Mouse (Mus musculus) liver (tissue): Measurements from ENCODE around the gene Gm17190.
"Not testable (repeated sequence)": the region's sequence is repeated elsewhere in the genome, so short reads cannot be mapped to it uniquely, and the experiment has no call there.

Source experiments
- DNase-seq: peaks from one replicate; pipeline ENCODE4 v3.0.0-alpha.2; 2020; ENCODE audit warnings: mixed read lengths

The Gm17190 gene

GRCm38 (mm10) chr13:96081754-96082153 is at the start of gene Gm17190:
Gene Gm17190, plus strand, starts transcription at chr13:96082054.
- DNase-seq = not testable (repeated sequence)

DNA sequence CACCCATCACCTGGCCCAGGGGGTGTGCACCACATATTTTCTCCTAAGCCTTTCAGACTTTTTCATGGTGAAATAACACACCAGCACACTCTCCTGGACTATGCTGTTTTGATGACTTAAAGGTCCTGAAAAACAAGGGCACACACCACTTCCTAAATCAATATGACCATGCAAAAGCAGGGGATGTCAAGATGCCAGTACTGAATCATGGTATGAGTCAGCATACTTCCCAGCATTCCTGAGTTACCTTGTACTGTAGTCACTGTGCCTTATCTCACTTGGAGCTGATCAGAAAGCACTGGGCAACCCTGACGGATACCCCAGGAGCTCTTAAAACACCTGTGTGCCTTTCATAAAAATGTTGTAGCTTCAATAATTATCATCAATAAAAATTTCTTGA is 42.3 kb upstream of the Gm17190 start:
- DNase-seq = no peak

- no peak for DNase-seq
Observed at GRCm38 (mm10) chr13:96040275-96041042, 41.4 kb upstream of the Gm17190 start.

GRCm38 (mm10) chr13:96045396-96045795 is 36.5 kb upstream of the Gm17190 start:
- no peak for DNase-seq

DNA sequence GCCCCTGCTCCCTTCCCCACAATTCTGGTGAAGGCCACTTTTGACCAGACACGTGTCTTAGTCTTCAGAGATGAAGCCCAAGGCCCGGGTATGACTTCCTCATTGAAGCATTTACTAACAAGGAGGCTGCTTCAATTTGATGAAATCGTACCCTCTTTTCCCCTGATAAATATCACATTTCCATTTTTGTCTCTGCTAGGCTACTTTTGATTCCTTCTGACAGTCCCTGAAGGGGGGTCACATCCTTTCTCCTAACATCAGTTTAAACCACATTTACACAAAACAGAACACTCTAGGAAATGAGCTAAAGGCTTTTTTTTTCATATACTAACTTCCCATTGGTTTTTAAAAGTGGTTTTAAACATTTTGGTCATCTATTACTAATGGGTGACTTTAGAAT is 29.1 kb upstream of the Gm17190 start:
- DNase-seq = no peak

GRCm38 (mm10) chr13:96073555-96073954 is 8.3 kb upstream of the Gm17190 start:
- no peak for DNase-seq

GRCm38 (mm10) chr13:96081276-96081675 is 578 bp upstream of the Gm17190 start, which contains the start of gene Gm20075:
Gene Gm20075, minus strand, starts transcription at chr13:96081376.
- DNase-seq = not testable (repeated sequence)

DNA sequence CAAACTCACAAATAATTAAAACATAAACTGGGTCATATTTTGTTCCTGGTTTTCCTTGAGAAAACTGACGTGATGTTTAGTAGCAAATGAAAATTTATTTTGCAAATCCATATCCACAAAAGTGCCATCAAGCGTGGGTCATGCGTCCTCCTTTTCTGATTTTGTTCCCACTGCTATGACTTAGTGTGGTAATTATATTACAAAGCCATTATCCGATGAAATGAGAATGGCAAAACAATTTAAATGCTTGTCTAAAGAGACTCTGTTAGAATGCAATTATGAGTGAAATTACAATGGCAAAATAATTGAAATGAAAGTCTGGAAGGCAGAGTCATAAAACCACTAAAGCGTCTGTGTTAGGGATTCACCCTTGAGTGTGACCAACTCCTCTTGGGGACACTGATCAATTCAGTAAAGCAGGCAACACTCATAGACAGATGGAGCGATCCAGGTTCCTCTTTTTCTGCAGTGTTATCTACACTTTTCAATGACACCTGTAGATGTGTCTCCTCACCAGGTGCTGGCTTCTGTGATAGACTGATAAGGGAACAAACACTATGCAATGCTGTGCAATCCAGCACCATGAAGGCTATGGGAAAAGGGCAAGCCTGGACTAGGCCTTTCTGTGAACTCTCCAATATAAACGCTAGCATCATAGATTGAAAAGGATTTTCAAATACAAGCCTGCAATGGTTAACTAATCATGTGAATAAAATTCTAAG is 3.9 kb downstream of the Gm17190 start:
- no peak for DNase-seq

- DNase-seq = no peak
Observed at GRCm38 (mm10) chr13:96090929-96091328, 9.1 kb downstream of the Gm17190 start.

GRCm38 (mm10) chr13:96106367-96106766 is 24.5 kb downstream of the Gm17190 start:
- DNase-seq = no peak

- DNase-seq = no peak
Observed at GRCm38 (mm10) chr13:96110767-96111166, 28.9 kb downstream of the Gm17190 start.

DNA sequence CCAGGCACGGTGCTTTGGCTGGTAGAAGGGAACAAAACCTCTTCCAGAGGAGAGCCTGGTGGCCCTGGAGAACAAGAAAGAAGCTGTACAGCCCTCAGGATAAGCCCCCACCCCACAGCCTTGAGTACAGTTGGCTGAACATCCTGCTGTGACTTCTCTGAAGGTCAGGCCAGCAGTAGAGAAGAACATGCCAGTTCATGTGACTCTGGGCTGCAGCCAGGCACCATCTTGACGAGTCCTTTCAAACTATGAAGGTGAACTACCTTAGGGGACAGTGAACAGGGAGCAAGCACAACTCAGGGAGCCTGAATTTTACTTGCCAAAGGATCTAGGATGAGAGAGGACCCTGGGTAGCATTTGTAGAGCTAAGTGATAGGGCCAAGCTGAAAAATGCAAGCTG is 30.9 kb downstream of the Gm17190 start:
- DNase-seq = no peak

DNA sequence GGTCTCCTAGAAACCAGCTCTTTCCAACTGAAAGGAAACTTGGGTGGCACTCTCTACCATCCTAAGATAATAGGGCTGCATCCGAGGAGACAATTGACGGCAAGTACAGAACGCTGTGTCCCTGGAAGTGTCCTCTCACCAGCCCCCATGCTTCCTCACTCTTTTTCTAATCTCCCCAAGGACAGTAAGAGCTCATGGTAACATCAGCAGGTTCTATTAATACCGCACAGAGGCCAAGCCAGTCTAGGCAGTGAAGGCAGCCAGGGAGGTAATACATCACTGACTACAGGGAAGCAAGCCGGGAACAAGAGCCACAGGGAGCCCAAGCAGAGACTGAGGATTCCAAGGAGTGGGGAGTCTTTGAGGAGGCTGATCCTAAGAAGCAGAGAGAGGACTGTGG is 43.2 kb downstream of the Gm17190 start:
- no peak for DNase-seq

DNA sequence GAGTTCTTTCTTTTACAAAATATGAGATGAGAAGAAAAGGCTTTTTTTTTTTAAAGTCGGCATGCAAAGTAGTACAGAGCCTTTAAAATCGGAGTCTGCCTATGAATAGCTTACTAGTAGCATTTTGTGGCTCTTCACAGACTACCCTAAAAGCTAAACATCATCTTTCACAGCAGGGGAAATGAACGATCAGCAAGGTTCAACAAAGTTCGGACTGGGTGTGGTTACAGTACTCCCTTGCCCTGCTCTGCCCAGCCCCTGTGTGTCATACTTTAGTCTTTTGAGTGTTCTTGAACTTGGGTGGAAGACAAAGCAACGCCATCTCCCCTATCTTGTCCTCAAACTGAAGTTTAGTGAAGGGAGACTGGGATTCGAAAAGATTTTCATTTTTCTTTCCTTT is 44.8 kb downstream of the Gm17190 start:
- no peak for DNase-seq

DNA sequence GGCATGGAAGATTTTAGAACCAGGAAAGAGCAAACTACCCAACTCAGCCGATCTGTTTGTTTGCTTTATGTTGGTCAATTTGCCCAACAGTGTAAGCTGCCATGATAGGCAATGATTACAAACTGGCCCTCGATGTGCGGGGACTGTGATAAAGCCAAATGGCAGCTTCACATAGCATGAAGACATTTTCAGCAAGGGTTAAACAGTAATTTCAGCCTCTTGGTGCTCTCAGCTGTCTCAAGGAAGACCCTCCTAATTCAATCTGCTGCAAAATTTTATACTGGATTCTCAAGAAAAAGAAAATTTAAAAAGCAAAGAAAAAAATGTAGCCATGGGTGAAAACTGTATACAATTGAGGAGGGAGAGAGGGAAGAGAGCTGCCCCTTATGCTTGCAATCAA is 47.2 kb downstream of the Gm17190 start:
- DNase-seq = no peak

DNA sequence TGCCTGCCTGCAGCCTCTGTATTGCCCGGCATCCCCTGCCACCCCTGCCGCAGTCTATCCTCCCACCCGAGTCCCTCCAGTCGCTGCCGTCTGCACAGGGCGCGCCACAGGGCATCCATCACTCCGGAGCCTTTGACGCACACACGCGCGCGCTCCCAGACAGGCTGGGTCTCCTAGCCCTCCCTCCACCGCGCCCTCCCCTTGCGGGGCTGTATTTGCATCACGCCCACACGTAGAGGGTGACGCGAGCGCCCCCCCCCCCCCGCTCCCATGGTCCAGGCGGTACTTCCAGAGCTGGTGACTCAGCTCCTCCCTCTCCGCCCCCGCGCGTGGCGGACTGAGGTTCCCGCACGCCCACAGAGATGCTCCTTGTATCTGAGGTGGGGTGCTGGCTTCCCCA is 49.2 kb downstream of the Gm17190 start:
- DNase-seq = peak; percentile 31

DNA sequence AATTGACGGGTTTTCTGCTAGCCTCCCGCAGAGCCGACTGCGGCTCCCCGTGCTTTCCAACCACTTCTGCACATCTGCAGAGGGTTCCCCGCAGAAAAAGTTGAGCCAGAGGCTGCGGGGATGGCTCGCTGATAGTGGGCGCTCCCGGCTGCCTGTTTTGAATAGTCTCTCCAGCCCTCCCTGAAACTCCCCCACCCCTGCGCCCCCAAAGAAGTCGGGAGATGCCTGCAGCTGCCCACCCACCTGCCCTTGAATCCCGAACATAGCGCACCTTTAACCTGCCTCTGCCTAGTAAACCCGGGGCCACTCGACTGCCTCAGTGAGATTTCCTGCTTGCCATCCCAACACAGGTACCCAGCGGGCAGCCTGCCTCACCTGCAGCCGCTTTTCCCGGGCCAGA is 50.1 kb downstream of the Gm17190 start:
- DNase-seq = no peak

DNA sequence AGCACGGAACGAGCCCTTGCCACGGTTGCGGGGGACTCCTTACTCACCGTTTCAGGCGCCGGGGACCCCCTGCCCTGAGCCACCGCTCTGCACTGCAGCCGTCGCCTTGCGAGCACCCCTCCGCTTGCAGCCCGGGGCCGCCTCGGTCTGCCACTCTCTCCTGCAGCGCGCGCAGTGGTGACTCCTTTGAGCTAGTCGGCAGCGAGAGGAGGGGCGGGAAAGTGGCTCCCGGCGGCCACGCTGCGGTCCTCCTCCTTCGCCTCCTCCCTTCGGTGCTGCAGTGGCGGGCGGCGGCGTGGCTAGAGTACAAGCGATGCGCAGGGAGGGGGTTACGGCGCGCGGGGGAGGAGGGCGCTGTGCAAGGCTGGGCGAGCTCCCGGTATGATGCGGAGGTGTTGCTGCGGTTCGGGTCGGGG is 50.6 kb downstream of the Gm17190 start, which contains the start of gene Sv2c:
TSS of gene Sv2c (minus strand) at position 177 of the 416 bp plus-strand sequence.
- DNase-seq = peak; percentile 38
